Mouse (Mus musculus) CH12.LX (cell line): ENCODE data around the gene Cnr2.
A peak's percentile ranks its signal among the peaks of the same experiment; 100 is the strongest.

Experiments
- CTCF ChIP-seq, 2 experiments: IDR thresholded peaks in 1 of 2; conservative IDR thresholded peaks in 1 of 2; 2 replicates each; pipeline ENCODE4 v1.5.1; 2011 to 2012; ENCODE audit warnings: low read depth in 2 of 2, low read length in 2 of 2, improper control_type of control experiment in 1 of 2, inconsistent platforms in 1 of 2, mild to moderate bottlenecking in 1 of 2, moderate library complexity in 1 of 2
- ETS1 ChIP-seq: conservative IDR thresholded peaks from 2 replicates; pipeline ENCODE4 v1.6.1; 2012; ENCODE audit warnings: low read depth, mild to moderate bottlenecking, inconsistent platforms, low read length, improper control_type of control experiment, moderate library complexity
- HCFC1 ChIP-seq: IDR thresholded peaks from 2 replicates; pipeline ENCODE4 v1.6.1; 2012; ENCODE audit warnings: low read depth, mild to moderate bottlenecking, inconsistent platforms, low read length, improper control_type of control experiment
- TBP ChIP-seq: conservative IDR thresholded peaks from 2 replicates; pipeline ENCODE4 v1.6.1; 2011; ENCODE audit warnings: low read depth, low read length, improper control_type of control experiment
- ZC3H11A ChIP-seq: IDR thresholded peaks from 2 replicates; pipeline ENCODE4 v1.6.1; 2012; ENCODE audit warnings: low read depth, mild to moderate bottlenecking, inconsistent platforms, low read length, improper control_type of control experiment
- ZMIZ1 ChIP-seq: IDR thresholded peaks from 2 replicates; pipeline ENCODE4 v1.6.1; 2012; ENCODE audit warnings: low read depth, mild to moderate bottlenecking, inconsistent platforms, low read length, improper control_type of control experiment
- ZNF384 ChIP-seq: IDR thresholded peaks from 2 replicates; pipeline ENCODE4 v1.6.1; 2012; ENCODE audit warnings: low read depth, low read length, improper control_type of control experiment, inconsistent platforms

GRCm38 (mm10) chr4:135872589-135873391, 22.4 kb upstream of the Cnr2 start:
- TF ChIP-seq CTCF (conservative IDR thresholded peaks at IDR 0.05 in 1 of 2, IDR thresholded peaks at IDR 0.05 in 1 of 2; ENCODE audit: low read depth in 2 of 2, low read length in 2 of 2), result no peak
- TF ChIP-seq ZC3H11A, result no peak
- peak; percentile 17; the same call in 1 of the 2 replicates for TF ChIP-seq ZMIZ1
- no peak for TF ChIP-seq ZNF384
- TF ChIP-seq ETS1, result no peak
- TF ChIP-seq HCFC1, result no peak
- TF ChIP-seq TBP, result no peak
